Mouse (Mus musculus): ENCODE measurements around the gene Clec12b. TPM values are rescaled to one million over a fixed set of nuclear protein-coding genes. Genes with fewer than 3 reads are reported as not detected.
"Not testable (repeated sequence)": the region's sequence is repeated elsewhere in the genome, so short reads cannot be mapped to it uniquely, and the experiment has no call there.

Gene Clec12b
- polyA plus RNA-seq, 1 experiment from 2014 or later = not detected

DNA sequence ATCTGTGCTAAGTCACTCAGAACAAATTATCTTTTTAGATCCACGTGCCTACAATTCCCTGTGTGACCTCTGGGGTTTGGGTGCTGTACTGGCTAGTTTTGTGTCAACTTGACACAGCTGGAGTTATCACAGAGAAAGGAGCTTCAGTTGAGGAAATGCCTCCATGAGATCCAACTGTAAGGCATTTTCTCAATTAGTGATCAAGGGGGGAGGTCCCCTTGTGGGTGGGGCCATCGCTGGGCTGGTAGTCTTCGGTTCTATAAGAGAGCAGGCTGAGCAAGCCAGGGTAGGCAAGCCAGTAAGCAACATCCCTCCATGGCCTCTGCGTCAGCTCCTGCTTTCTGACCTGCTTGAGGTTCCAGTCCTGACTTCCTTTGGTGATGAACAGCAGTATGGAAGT is 43.3 kb downstream of the Clec12b start, which contains the start of gene Clec12a:
Gene Clec12a, plus strand, starts transcription at position 301 of the 400 bp plus-strand sequence.
- 77% methylated on average over 4 of the region's 4 CpGs for WGBS
- ATAC-seq (replicated peaks; ENCODE audit: insufficient number of reproducible peaks, low FRiP score, low TSS enrichment, low read depth) = not testable (repeated sequence)

DNA sequence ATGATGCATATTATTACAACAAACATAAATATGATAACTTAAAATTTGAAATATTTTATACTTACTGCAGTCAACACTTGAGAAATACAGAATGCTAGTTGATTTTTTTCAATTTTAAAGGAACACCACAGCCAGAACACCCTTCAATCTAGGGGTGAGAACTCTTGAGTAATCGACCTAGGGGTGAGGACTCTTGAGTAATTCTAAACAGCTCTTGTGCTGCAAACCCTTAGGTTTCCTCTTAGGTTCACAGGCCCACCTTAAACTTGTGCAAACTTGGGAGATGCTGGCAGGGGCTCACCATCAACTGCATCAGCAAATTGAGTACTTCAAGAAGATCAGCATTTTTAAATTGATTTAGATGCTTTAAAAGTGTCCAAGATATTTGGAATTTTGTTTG is 47.9 kb downstream of the Clec12b start:
- WGBS = 78% methylated on average over 1 of the region's 1 CpGs
- no peaks in the 10 kb centered on the region for H3K9me3 ChIP-seq (replicated peaks; ENCODE audit: control insufficient read depth, low read length)
- H3K27ac ChIP-seq (replicated peaks; ENCODE audit: low read depth, low read length) = no peak overlapping the region
- H3K9ac ChIP-seq (replicated peaks; ENCODE audit: low read length) = no peak overlapping the region
- H3K4me2 ChIP-seq (ENCODE audit: low read depth, low read length) = no peak overlapping the region
- no peak overlapping the region for H3K4me3 ChIP-seq (ENCODE audit: low read depth, low read length)
- H3K4me1 ChIP-seq (ENCODE audit: control insufficient read depth, insufficient read depth, low read length) = no peaks in the 10 kb centered on the region
- no peak for DNase-seq (ENCODE audit: low spot score)
- H3K36me3 ChIP-seq (replicated peaks; ENCODE audit: control insufficient read depth, insufficient read depth, low read depth, low read length) = no peaks in the 10 kb centered on the region
- no peak for ATAC-seq (replicated peaks; ENCODE audit: insufficient number of reproducible peaks, low FRiP score, low TSS enrichment, low read depth)
- H3K27me3 ChIP-seq (ENCODE audit: control insufficient read depth, insufficient read depth, low read length) = no peaks in the 10 kb centered on the region

More for the DNA sequence above, 43.3 kb downstream of the Clec12b start, which contains the start of gene Clec12a:
- not testable (repeated sequence) for H3K4me2 ChIP-seq (ENCODE audit: low read depth, low read length); H3K4me3 ChIP-seq (ENCODE audit: low read depth, low read length); H3K36me3 ChIP-seq (replicated peaks; ENCODE audit: control insufficient read depth, insufficient read depth, low read depth, low read length); DNase-seq (ENCODE audit: low spot score); H3K27ac ChIP-seq (replicated peaks; ENCODE audit: low read depth, low read length); H3K9ac ChIP-seq (replicated peaks; ENCODE audit: low read length); H3K9me3 ChIP-seq (replicated peaks; ENCODE audit: control insufficient read depth, low read length); H3K27me3 ChIP-seq (ENCODE audit: control insufficient read depth, insufficient read depth, low read length); H3K4me1 ChIP-seq (ENCODE audit: control insufficient read depth, insufficient read depth, low read length)

DNA sequence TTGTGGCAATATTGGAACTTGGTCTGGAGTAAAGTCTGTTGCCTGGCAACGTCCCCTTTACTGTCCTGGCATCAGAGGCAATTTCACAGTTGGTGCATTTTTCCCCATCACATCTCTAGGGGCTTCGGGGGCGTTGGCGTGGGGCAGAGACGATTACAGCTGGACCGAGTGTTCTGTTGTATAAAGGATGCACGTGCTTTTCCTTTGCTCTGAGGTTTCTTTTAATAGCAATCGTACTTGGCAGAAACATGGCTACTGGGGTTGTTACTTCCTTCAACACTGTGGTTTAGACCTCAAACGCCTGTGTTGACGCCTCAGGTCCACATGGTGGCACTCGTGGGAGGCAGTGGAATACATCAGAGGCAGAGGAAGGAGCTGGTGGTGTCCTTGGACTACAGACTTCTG is 52.0 kb downstream of the Clec12b start:
- Histone ChIP-seq H3K9ac (replicated peaks; ENCODE audit: low read length) (no peak overlapping the region), H3K27ac (replicated peaks; ENCODE audit: low read depth, low read length) (no peak overlapping the region), H3K4me2 (ENCODE audit: low read depth, low read length) (no peak overlapping the region), H3K9me3 (replicated peaks; ENCODE audit: control insufficient read depth, low read length) (no peaks in the 10 kb centered on the region), H3K4me3 (ENCODE audit: low read depth, low read length) (no peak overlapping the region), H3K36me3 (replicated peaks; ENCODE audit: control insufficient read depth, insufficient read depth, low read depth, low read length) (no peaks in the 10 kb centered on the region), H3K4me1 (ENCODE audit: control insufficient read depth, insufficient read depth, low read length) (no peaks in the 10 kb centered on the region), H3K27me3 (ENCODE audit: control insufficient read depth, insufficient read depth, low read length) (no peaks in the 10 kb centered on the region)
- 38% methylated on average over 11 of the region's 11 CpGs for WGBS
- DNase-seq (ENCODE audit: low spot score) (peak; percentile 51), ATAC-seq (replicated peaks; ENCODE audit: insufficient number of reproducible peaks, low FRiP score, low TSS enrichment, low read depth) (0 out of 2 replicates have a peak, but pooled peaks have one; percentile 70)

DNA sequence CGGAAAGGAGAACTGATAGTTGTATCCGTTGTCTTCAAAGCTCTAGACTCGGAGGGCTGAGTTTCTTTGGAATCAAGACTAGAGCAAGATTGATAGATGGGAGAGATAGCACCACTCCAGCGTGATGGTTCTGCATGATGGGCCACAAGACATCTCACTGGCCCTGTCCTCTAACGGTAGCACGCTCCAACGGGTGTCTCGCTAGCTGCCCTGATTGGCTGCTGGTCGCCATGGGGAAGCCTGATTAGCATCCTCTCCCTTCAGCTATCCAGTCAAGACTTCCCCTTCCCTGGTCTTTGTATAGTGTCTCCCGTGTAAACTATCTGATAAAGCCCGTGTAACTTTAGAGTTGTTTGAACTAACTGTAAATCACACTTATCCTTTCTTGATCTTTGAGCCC is 54.1 kb downstream of the Clec12b start, which contains the start of gene 4922502D21Rik:
Gene 4922502D21Rik, minus strand, starts transcription at position 187 of the 400 bp plus-strand sequence.
- H3K9me3 ChIP-seq (replicated peaks; ENCODE audit: control insufficient read depth, low read length) = no peaks in the 10 kb centered on the region
- DNase-seq (ENCODE audit: low spot score) (no peak), ATAC-seq (replicated peaks; ENCODE audit: insufficient number of reproducible peaks, low FRiP score, low TSS enrichment, low read depth) (no peak)
- no peak within 1 kb of the TSS for H3K4me3 ChIP-seq (ENCODE audit: low read depth, low read length)
- WGBS = 56% methylated on average over 11 of the region's 11 CpGs
- no peak within 1 kb of the TSS for H3K4me2 ChIP-seq (ENCODE audit: low read depth, low read length)
- H3K27ac ChIP-seq (replicated peaks; ENCODE audit: low read depth, low read length) = no peak within 1 kb of the TSS
- no peaks in the 10 kb centered on the region for H3K27me3 ChIP-seq (ENCODE audit: control insufficient read depth, insufficient read depth, low read length)
- no peak within 1 kb of the TSS for H3K9ac ChIP-seq (replicated peaks; ENCODE audit: low read length)
- no peaks in the 10 kb centered on the region for H3K4me1 ChIP-seq (ENCODE audit: control insufficient read depth, insufficient read depth, low read length)
- H3K36me3 ChIP-seq (replicated peaks; ENCODE audit: control insufficient read depth, insufficient read depth, low read depth, low read length) = no peaks in the 10 kb centered on the region

DNA sequence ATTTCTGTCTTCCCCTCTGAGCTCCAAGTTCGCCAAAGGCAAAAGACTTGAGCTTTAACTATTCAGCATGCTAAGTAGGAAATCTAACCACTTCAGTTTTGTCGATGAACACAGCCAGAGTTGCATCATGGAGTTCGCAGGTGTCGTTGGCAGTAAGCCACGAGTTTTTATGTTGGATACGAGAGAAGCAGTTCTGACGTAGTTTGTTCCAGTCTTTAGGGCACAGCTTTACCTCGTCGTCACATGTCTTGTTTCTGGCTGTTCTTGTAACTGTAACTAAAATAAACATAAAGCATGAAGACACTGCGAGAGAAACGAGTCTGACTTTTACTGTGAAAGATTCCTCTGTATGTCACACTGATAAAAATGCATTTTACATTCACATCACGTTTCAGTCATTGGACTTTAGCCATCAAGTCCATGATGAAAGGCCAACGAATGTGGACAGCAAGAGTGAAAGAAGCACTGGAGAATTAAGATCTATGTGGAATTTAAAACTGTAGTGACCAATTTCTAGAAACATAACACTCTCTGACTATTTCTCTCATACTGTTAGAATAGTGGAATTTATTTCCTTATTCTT is 59.0 kb downstream of the Clec12b start:
- no peaks in the 10 kb centered on the region for H3K36me3 ChIP-seq (replicated peaks; ENCODE audit: control insufficient read depth, insufficient read depth, low read depth, low read length)
- no peak for DNase-seq (ENCODE audit: low spot score)
- no peak overlapping the region for H3K27ac ChIP-seq (replicated peaks; ENCODE audit: low read depth, low read length)
- no peaks in the 10 kb centered on the region for H3K4me1 ChIP-seq (ENCODE audit: control insufficient read depth, insufficient read depth, low read length)
- H3K27me3 ChIP-seq (ENCODE audit: control insufficient read depth, insufficient read depth, low read length) = no peaks in the 10 kb centered on the region
- no peak overlapping the region for H3K4me2 ChIP-seq (ENCODE audit: low read depth, low read length)
- H3K9ac ChIP-seq (replicated peaks; ENCODE audit: low read length) = no peak overlapping the region
- no peaks in the 10 kb centered on the region for H3K9me3 ChIP-seq (replicated peaks; ENCODE audit: control insufficient read depth, low read length)
- WGBS = 82% methylated on average over 13 of the region's 13 CpGs
- H3K4me3 ChIP-seq (ENCODE audit: low read depth, low read length) = no peak overlapping the region
- no peak for ATAC-seq (replicated peaks; ENCODE audit: insufficient number of reproducible peaks, low FRiP score, low TSS enrichment, low read depth)

DNA sequence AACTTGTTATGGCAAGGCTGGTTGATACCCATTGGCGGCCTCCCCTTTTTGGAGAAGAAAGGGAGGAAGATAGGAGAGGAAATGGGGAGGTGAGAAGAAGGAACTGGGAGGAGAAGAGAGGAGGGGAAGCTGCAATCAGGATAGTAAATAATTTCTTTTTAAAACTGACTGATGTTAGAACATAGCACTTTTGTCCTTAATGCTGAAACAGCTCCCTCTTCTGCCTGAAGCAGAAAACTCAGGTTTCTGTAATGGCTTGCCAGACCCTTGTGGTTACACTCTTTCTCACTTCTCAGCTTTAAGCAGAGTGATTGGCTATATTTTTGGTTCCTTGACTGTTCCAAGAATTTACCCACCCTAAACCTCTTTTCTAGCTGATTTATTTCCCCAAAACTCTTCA is 59.7 kb downstream of the Clec12b start:
- Histone ChIP-seq H3K9ac (replicated peaks; ENCODE audit: low read length) (no peak overlapping the region), H3K4me3 (ENCODE audit: low read depth, low read length) (no peak overlapping the region), H3K9me3 (replicated peaks; ENCODE audit: control insufficient read depth, low read length) (no peaks in the 10 kb centered on the region), H3K27ac (replicated peaks; ENCODE audit: low read depth, low read length) (no peak overlapping the region), H3K27me3 (ENCODE audit: control insufficient read depth, insufficient read depth, low read length) (no peaks in the 10 kb centered on the region), H3K36me3 (replicated peaks; ENCODE audit: control insufficient read depth, insufficient read depth, low read depth, low read length) (no peaks in the 10 kb centered on the region), H3K4me2 (ENCODE audit: low read depth, low read length) (no peak overlapping the region), H3K4me1 (ENCODE audit: control insufficient read depth, insufficient read depth, low read length) (no peaks in the 10 kb centered on the region)
- WGBS = 63% methylated on average over 1 of the region's 1 CpGs
- ATAC-seq (replicated peaks; ENCODE audit: insufficient number of reproducible peaks, low FRiP score, low TSS enrichment, low read depth) = no peak
- no peak for DNase-seq (ENCODE audit: low spot score)

Other genes with a start within 250 kb of the Clec12b start
- not detected in 2 replicates for gene Clec2d, start 205.3 kb downstream of the Clec12b start, polyA plus RNA-seq (2014; fragmentation: Nextera tagmentation; extraction: Ambion mirVana)
- 0.27 and 0.29 TPM in 2 replicates for gene Cd69, start 110.4 kb downstream of the Clec12b start, polyA plus RNA-seq (2014; fragmentation: Nextera tagmentation; extraction: Ambion mirVana)
- gene 4922502D21Rik, start 54.1 kb downstream of the Clec12b start, polyA plus RNA-seq (2014; fragmentation: Nextera tagmentation; extraction: Ambion mirVana) = not detected in 2 replicates
- 0.54 and 0.91 TPM in 2 replicates for gene Clec12a, start 43.2 kb downstream of the Clec12b start, polyA plus RNA-seq (2014; fragmentation: Nextera tagmentation; extraction: Ambion mirVana)
- 10.7 and 13.5 TPM in 2 replicates for gene Clec1b, start 11.4 kb upstream of the Clec12b start, polyA plus RNA-seq (2014; fragmentation: Nextera tagmentation; extraction: Ambion mirVana)
- gene Clec9a, start 23.0 kb upstream of the Clec12b start, polyA plus RNA-seq (2014; fragmentation: Nextera tagmentation; extraction: Ambion mirVana) = 0.13 and 0.15 TPM in 2 replicates
- 0.49 and 1.5 TPM in 2 replicates for gene Clec1a, start 66.1 kb upstream of the Clec12b start, polyA plus RNA-seq (2014; fragmentation: Nextera tagmentation; extraction: Ambion mirVana)
- 0.36 TPM in 1 of 2 replicates, not detected in the other for gene Olr1, start 121.3 kb upstream of the Clec12b start, polyA plus RNA-seq (2014; fragmentation: Nextera tagmentation; extraction: Ambion mirVana)
- not detected in 2 replicates for gene Tmem52b, start 126.7 kb upstream of the Clec12b start, polyA plus RNA-seq (2014; fragmentation: Nextera tagmentation; extraction: Ambion mirVana)
- gene Gabarapl1, start 147.3 kb upstream of the Clec12b start, polyA plus RNA-seq (2014; fragmentation: Nextera tagmentation; extraction: Ambion mirVana) = 17.5 and 19.4 TPM in 2 replicates
- not detected in 2 replicates for gene Klre1, start 192.0 kb upstream of the Clec12b start, polyA plus RNA-seq (2014; fragmentation: Nextera tagmentation; extraction: Ambion mirVana)
- gene Klrd1, start 205.9 kb upstream of the Clec12b start, polyA plus RNA-seq (2014; fragmentation: Nextera tagmentation; extraction: Ambion mirVana) = not detected in 2 replicates
- 0.08 TPM in 1 of 2 replicates, not detected in the other for gene Klrk1, start 238.0 kb upstream of the Clec12b start, polyA plus RNA-seq (2014; fragmentation: Nextera tagmentation; extraction: Ambion mirVana)